Mouse (Mus musculus) hindbrain, embryonic 11.5 days (tissue): ENCODE measurements around the gene Actr10. TPM values are rescaled to one million over a fixed set of nuclear protein-coding genes. Genes with fewer than 3 reads are reported as not detected.

Experiments
- ATAC-seq: fragments of 200-750 bp; cut with Nextera tagmentation; 2 replicates; pipeline ENCODE4 v1.8.0; 2017; ENCODE audit warnings: mild to moderate bottlenecking, moderate TSS enrichment, moderate library complexity; ENCODE audit not compliant: low FRiP score
- DNase-seq: peaks from one replicate; pipeline ENCODE4 v3.0.0-alpha.2; 2015; ENCODE audit warnings: low spot score
- H3K27ac ChIP-seq: fragments of 300-500 bp; sonication (generic); 2 replicates; pipeline ENCODE4 v1.5.1; 2014; ENCODE audit warnings: mild to moderate bottlenecking, low read depth, low read length
- H3K27me3 ChIP-seq: fragments of 300-500 bp; sonication (generic); 2 replicates; pipeline ENCODE4 v1.6.1; 2014; ENCODE audit warnings: mild to moderate bottlenecking, low read length, moderate library complexity, mixed read lengths; ENCODE audit not compliant: control insufficient read depth, insufficient read depth
- H3K36me3 ChIP-seq: fragments of 300-500 bp; sonication (generic); 2 replicates; pipeline ENCODE4 v1.6.1; 2014; ENCODE audit warnings: mild to moderate bottlenecking, low read length, moderate library complexity, mixed read lengths; ENCODE audit not compliant: control insufficient read depth, insufficient read depth
- H3K4me1 ChIP-seq: fragments of 300-500 bp; sonication (generic); replicated peaks from 2 replicates; pipeline ENCODE4 v1.6.1; 2014; ENCODE audit warnings: low read length, mixed read lengths; ENCODE audit not compliant: control insufficient read depth, insufficient read depth
- H3K4me2 ChIP-seq: fragments of 300-500 bp; sonication (generic); replicated peaks from 2 replicates; pipeline ENCODE4 v1.6.1; 2014; ENCODE audit warnings: mild to moderate bottlenecking, low read depth, low read length
- H3K4me3 ChIP-seq: fragments of 300-500 bp; sonication (generic); 2 replicates; pipeline ENCODE4 v1.5.1; 2014; ENCODE audit warnings: low read depth, low read length
- H3K9ac ChIP-seq: fragments of 300-500 bp; sonication (generic); 2 replicates; pipeline ENCODE4 v1.6.1; 2014; ENCODE audit warnings: low read depth, low read length
- H3K9me3 ChIP-seq: fragments of 300-500 bp; sonication (generic); 2 replicates; pipeline ENCODE4 v1.6.1; 2016; ENCODE audit warnings: low read length; ENCODE audit not compliant: control insufficient read depth
- WGBS: fragments of 180-500 bp; shearing (Covaris S2); extraction: QIAGEN DNeasy Blood & Tissue Kit; methylation state at CpG from one replicate; pipeline ENCODE4 v1.1.7; 2014; 5-methylcytosine and 5-hydroxymethylcytosine counted together
- polyA plus RNA-seq: library from polyadenylated mRNA; unstranded; fragments of >200 nt; fragmentation: Nextera tagmentation; extraction: Ambion mirVana; gene quantifications from 2 replicates; pipeline ENCODE4 v1.2.1, GENCODE M21; 2014

The Actr10 gene
- polyA plus RNA-seq: 285 and 287 TPM in 2 replicates

DNA sequence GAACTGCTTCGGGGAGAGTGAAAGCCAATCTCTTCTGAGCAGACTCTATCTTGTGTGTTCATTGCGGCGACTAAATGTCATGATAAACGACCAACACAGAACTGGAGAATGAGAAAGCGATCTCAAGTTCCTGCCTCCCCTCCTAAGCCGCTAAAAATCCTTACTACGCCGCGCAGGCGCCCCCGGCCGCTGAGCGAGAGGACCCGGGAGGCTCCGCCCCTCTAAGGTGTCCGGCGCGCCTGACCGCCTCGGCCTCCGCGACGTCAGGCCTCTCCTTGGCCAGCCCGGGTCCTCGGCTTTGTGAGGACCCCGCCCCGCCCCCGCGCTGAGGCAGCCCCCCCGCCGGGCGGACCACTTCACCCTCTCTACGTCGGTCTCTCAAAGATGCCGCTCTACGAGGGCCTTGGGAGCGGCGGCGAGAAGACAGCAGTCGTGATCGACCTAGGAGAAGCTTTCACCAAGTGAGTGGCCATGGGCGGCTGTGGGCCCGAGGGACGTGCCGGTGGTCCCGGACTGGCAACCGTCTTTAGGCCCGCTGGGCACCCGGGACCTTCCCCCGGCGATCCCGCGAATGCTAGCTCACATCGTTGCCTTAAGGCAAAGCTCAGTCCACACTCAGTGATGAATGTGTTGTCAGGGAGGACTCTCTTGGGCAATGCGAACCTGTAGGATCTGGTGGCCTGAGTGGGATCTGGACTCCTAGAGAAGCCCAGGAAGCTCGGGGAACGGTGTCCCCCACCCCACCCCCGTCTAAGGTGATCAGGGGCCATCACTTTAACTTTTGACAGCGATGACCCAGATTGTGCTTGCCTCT, at the start of gene Actr10:
Actr10 (plus strand) TSS at position 287 of the 814 bp plus-strand sequence.
- H3K9me3 ChIP-seq: no peaks in the 10 kb centered on the region
- peak within 1 kb of the TSS; percentile 79 for H3K27ac ChIP-seq
- DNase-seq (peak; percentile 98), ATAC-seq (peak; percentile 98)
- WGBS: under 1% methylated on average over 44 of the region's 59 CpGs
- H3K4me2 ChIP-seq: peak within 1 kb of the TSS; percentile 72
- no peaks in the 10 kb centered on the region for H3K4me1 ChIP-seq
- no peaks in the 10 kb centered on the region for H3K27me3 ChIP-seq
- peak within 1 kb of the TSS; percentile 88 for H3K4me3 ChIP-seq
- H3K36me3 ChIP-seq: no peaks in the 10 kb centered on the region
- H3K9ac ChIP-seq: peak within 1 kb of the TSS; percentile 89

DNA sequence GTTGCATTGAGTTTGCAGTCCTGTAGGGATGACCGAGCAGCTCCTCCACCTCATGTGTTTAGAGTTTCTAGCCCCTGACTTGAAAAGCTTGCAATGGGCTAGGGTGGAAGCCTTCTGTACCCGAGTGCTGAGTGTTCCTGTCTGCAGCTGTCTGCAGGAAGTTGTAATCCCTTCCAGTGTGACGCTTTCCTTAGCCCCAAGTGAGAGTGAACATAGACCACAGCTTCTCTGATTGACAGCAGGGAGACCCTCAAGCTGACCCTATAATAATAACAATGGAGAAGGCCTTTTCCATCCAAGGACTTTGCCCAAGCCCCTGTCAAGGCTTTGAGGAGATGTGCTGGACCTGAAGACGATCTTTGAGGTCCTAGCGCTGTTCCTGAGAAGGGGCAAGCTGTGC, 47.3 kb upstream of the Actr10 start:
- no peaks in the 10 kb centered on the region for H3K9me3 ChIP-seq
- 80% methylated on average over 5 of the region's 5 CpGs for WGBS
- no peak for ATAC-seq
- H3K4me1 ChIP-seq: no peaks in the 10 kb centered on the region
- no peak overlapping the region for H3K4me3 ChIP-seq
- DNase-seq: no peak
- H3K36me3 ChIP-seq: no peaks in the 10 kb centered on the region
- H3K4me2 ChIP-seq: no peak overlapping the region
- no peak overlapping the region for H3K27ac ChIP-seq
- H3K9ac ChIP-seq: no peak overlapping the region
- no peaks in the 10 kb centered on the region for H3K27me3 ChIP-seq

DNA sequence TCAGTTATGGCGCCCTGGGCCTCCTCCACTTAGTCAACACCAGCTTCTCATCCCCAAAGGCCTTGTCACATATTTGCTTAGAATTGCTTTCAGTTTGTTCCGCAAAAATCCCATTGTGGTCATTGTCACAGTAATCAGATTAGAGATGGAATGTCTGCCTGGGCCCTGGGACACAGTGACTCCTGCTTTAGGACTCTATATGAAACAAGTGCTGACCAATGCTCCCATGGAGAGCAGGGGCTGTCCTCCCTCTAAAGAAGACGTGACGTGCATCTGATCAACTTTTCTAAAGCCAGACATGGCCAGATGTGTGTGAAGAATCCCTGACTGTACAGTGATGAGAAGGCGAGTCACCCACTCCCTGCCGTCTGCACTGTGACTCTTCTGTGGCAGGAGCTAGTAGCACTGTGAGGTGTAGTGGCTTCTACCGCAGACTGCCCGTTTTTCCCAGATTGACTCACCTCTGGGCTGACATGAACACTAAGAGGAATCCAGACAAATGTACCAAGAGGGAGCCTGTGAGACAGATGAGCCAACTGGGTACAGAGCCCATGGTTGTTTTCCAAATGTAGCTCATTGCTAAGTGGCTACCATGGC, 46.7 kb upstream of the Actr10 start:
- no peak overlapping the region for H3K9ac ChIP-seq
- no peak for DNase-seq
- H3K4me3 ChIP-seq: no peak overlapping the region
- no peak overlapping the region for H3K27ac ChIP-seq
- no peaks in the 10 kb centered on the region for H3K36me3 ChIP-seq
- no peaks in the 10 kb centered on the region for H3K9me3 ChIP-seq
- no peak overlapping the region for H3K4me2 ChIP-seq
- WGBS: 81% methylated on average over 8 of the region's 8 CpGs
- H3K27me3 ChIP-seq: no peaks in the 10 kb centered on the region
- no peaks in the 10 kb centered on the region for H3K4me1 ChIP-seq
- ATAC-seq: no peak

GRCm38 (mm10) chr12:70895275-70895674, 42.4 kb upstream of the Actr10 start:
- Histone ChIP-seq H3K27me3 (no peaks in the 10 kb centered on the region), H3K4me1 (no peaks in the 10 kb centered on the region), H3K4me3 (no peak overlapping the region), H3K36me3 (no peaks in the 10 kb centered on the region), H3K4me2 (no peak overlapping the region), H3K9me3 (no peaks in the 10 kb centered on the region), H3K9ac (no peak overlapping the region), H3K27ac (no peak overlapping the region)
- 89% methylated on average over 7 of the region's 7 CpGs for WGBS
- DNase-seq (no peak), ATAC-seq (no peak)

DNA sequence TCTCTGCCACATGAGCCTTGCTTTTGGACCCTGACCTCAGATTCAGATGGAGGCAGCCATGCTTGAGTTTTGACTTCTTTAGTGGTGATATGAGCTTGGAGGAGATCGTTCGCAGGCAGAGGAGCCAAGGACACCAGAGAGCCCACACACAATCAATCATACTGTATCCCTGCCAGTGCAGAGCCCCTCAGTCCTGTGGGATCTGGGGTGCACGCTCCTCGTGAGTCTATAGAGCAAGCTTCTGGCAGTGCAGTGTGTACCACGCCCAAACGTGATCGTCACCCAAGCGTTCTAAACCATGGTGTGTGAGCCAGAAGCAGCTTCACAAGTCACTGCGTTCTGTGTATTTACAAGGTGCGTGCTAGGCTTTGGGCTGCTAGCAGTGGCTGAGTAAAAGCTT, 41.6 kb upstream of the Actr10 start:
- Histone ChIP-seq H3K9ac (no peak overlapping the region), H3K4me1 (no peaks in the 10 kb centered on the region), H3K27me3 (no peaks in the 10 kb centered on the region), H3K4me2 (no peak overlapping the region), H3K27ac (no peak overlapping the region), H3K4me3 (no peak overlapping the region), H3K9me3 (no peaks in the 10 kb centered on the region), H3K36me3 (no peaks in the 10 kb centered on the region)
- no peak for DNase-seq
- 86% methylated on average over 10 of the region's 10 CpGs for WGBS
- ATAC-seq: no peak

DNA sequence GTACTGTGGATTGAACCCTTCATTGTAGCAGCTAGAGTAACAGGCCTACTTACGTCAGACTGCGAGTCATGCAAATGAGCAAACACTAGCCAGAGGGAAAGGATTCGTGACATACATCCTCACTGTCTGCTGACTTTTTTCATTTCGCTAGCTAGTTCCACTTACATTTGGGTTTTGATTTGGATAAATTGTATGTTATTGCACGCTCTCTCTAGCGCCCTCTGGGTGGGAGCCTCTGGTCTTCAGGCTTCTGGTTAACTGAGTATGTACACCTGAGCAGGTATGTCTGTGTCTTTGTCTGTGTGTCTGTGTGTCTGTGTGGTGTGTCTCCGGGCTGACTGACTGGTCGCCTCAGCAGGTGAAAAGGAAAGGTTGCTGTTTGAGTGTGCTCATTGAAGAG, 40.2 kb upstream of the Actr10 start:
- Histone ChIP-seq H3K27me3 (no peaks in the 10 kb centered on the region), H3K27ac (no peak overlapping the region), H3K9ac (no peak overlapping the region), H3K36me3 (no peaks in the 10 kb centered on the region), H3K9me3 (no peaks in the 10 kb centered on the region), H3K4me1 (no peaks in the 10 kb centered on the region), H3K4me2 (no peak overlapping the region), H3K4me3 (no peak overlapping the region)
- ATAC-seq: no peak
- DNase-seq: no peak
- 86% methylated on average over 8 of the region's 8 CpGs for WGBS

DNA sequence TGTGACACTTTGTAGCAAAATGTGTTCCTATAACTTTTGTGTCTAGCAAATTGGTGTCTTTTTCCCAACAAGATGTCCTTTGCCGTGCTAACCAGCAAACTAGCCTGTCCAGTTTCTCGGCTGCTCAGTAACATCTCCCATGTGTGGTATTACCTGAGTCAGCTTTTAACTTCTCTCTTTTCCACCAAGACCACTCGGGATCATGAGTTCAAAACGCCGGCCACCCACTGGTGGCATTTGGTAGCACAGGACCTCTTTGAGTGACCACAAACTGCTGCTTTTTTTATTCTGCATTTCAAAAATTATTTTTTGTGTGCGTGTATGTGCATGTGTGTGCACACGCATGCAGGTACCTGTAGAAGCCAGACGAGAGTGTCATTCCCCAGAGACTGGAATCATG, 39.2 kb upstream of the Actr10 start:
- DNase-seq: peak; percentile 36
- no peak overlapping the region for H3K27ac ChIP-seq
- WGBS: 88% methylated on average over 8 of the region's 8 CpGs

GRCm38 (mm10) chr12:70904471-70904870, 33.2 kb upstream of the Actr10 start:
- DNase-seq: no peak

More for the DNA sequence above, 39.2 kb upstream of the Actr10 start:
- H3K36me3 ChIP-seq: no peaks in the 10 kb centered on the region
- H3K9me3 ChIP-seq: no peaks in the 10 kb centered on the region
- H3K27me3 ChIP-seq: no peaks in the 10 kb centered on the region
- no peak overlapping the region for H3K4me3 ChIP-seq
- H3K4me2 ChIP-seq: no peak overlapping the region
- no peak overlapping the region for H3K9ac ChIP-seq
- ATAC-seq: no peak
- no peaks in the 10 kb centered on the region for H3K4me1 ChIP-seq

DNA sequence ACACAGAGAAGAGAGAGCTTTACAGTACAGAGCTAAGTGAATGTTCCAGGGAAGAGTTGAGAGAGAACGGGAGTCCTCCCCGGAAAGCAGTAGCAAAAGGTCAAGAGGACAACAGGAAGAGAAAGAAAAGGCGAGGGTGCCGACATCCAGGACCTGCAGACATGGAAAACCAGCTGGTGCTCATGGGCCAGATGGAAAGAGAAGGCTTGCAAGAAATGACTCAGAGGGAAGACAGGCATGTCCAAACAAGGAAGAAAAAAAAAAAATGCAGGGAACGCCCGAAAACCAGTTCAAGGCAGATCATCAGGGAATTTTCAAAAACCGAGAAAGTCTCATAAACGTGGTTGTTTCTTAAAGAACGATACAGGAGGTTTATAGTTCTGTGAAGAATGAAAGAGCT, 30.8 kb upstream of the Actr10 start:
- no peak overlapping the region for H3K9ac ChIP-seq
- ATAC-seq (no peak), DNase-seq (no peak)
- no peaks in the 10 kb centered on the region for H3K4me1 ChIP-seq
- H3K27ac ChIP-seq: no peak overlapping the region
- no peaks in the 10 kb centered on the region for H3K9me3 ChIP-seq
- H3K27me3 ChIP-seq: no peaks in the 10 kb centered on the region
- no peak overlapping the region for H3K4me2 ChIP-seq
- no peak overlapping the region for H3K4me3 ChIP-seq
- no peaks in the 10 kb centered on the region for H3K36me3 ChIP-seq
- WGBS: 79% methylated on average over 9 of the region's 9 CpGs

More at GRCm38 (mm10) chr12:70904471-70904870, 33.2 kb upstream of the Actr10 start:
- Histone ChIP-seq H3K4me2 (no peak overlapping the region), H3K27me3 (no peaks in the 10 kb centered on the region), H3K4me3 (no peak overlapping the region), H3K36me3 (no peaks in the 10 kb centered on the region), H3K27ac (no peak overlapping the region), H3K9ac (no peak overlapping the region), H3K4me1 (no peaks in the 10 kb centered on the region), H3K9me3 (no peaks in the 10 kb centered on the region)
- no peak for ATAC-seq
- 88% methylated on average over 10 of the region's 10 CpGs for WGBS
